Mouse (Mus musculus): ENCODE data around the gene Ccdc149. TPM values are rescaled to one million over a fixed set of nuclear protein-coding genes. Genes with fewer than 3 reads are reported as not detected.
A peak's percentile ranks its signal among the peaks of the same experiment; 100 is the strongest.

The Ccdc149 gene
- polyA plus RNA-seq, 1 experiment from 2014 or later: 13.5 TPM

GRCm38 (mm10) chr5:52459308-52459707 is 12.0 kb downstream of the Ccdc149 start:
- whole genome bisulfite sequencing: 92% methylated on average over 4 of the region's 4 CpGs
- no peaks in the 10 kb centered on the region for H3K27me3 ChIP-seq (replicated peaks; ENCODE audit: control insufficient read depth, insufficient read depth, low read length)
- no peaks in the 10 kb centered on the region for H3K9me3 ChIP-seq (ENCODE audit: control insufficient read depth, low read length)
- H3K36me3 ChIP-seq (ENCODE audit: control insufficient read depth, insufficient read depth): no peaks in the 10 kb centered on the region
- ATAC-seq: no peak
- H3K4me3 ChIP-seq (replicated peaks; ENCODE audit: low read length): no peak overlapping the region
- no peak overlapping the region for H3K9ac ChIP-seq (replicated peaks; ENCODE audit: low read depth, low read length)
- peaks cover 8% of the 10 kb centered on the region; the same call in 1 of the 2 replicates for H3K4me1 ChIP-seq (replicated peaks; ENCODE audit: control insufficient read depth, insufficient read depth, low read length)
- no peak overlapping the region for H3K4me2 ChIP-seq (ENCODE audit: low read length)
- H3K27ac ChIP-seq (ENCODE audit: low read length): no peak overlapping the region

- no peak overlapping the region for H3K9ac ChIP-seq (replicated peaks; ENCODE audit: low read depth, low read length)
- H3K4me3 ChIP-seq (replicated peaks; ENCODE audit: low read length): no peak overlapping the region
- no peak overlapping the region for H3K27ac ChIP-seq (ENCODE audit: low read length)
- no peak overlapping the region for H3K4me2 ChIP-seq (ENCODE audit: low read length)
- H3K4me1 ChIP-seq (replicated peaks; ENCODE audit: control insufficient read depth, insufficient read depth, low read length): peaks cover 8% of the 10 kb centered on the region; the same call in 1 of the 2 replicates
- WGBS: 46% methylated on average over 6 of the region's 6 CpGs
- H3K36me3 ChIP-seq (ENCODE audit: control insufficient read depth, insufficient read depth): no peaks in the 10 kb centered on the region
- H3K9me3 ChIP-seq (ENCODE audit: control insufficient read depth, low read length): no peaks in the 10 kb centered on the region
- H3K27me3 ChIP-seq (replicated peaks; ENCODE audit: control insufficient read depth, insufficient read depth, low read length): no peaks in the 10 kb centered on the region
- ATAC-seq: peak; percentile 63
Observed at GRCm38 (mm10) chr5:52457154-52457553, 14.2 kb downstream of the Ccdc149 start.

- Histone ChIP-seq H3K9ac (replicated peaks; ENCODE audit: low read depth, low read length) (no peak overlapping the region), H3K27ac (ENCODE audit: low read length) (no peak overlapping the region), H3K4me3 (replicated peaks; ENCODE audit: low read length) (no peak overlapping the region), H3K4me1 (replicated peaks; ENCODE audit: control insufficient read depth, insufficient read depth, low read length) (no peaks in the 10 kb centered on the region), H3K9me3 (ENCODE audit: control insufficient read depth, low read length) (no peaks in the 10 kb centered on the region), H3K27me3 (replicated peaks; ENCODE audit: control insufficient read depth, insufficient read depth, low read length) (no peaks in the 10 kb centered on the region), H3K36me3 (ENCODE audit: control insufficient read depth, insufficient read depth) (no peaks in the 10 kb centered on the region), H3K4me2 (ENCODE audit: low read length) (no peak overlapping the region)
- WGBS: 82% methylated on average over 9 of the region's 9 CpGs
- ATAC-seq: no peak
Observed at GRCm38 (mm10) chr5:52450821-52451220, 20.5 kb downstream of the Ccdc149 start.

- no peaks in the 10 kb centered on the region for H3K9me3 ChIP-seq (ENCODE audit: control insufficient read depth, low read length)
- no peak overlapping the region for H3K9ac ChIP-seq (replicated peaks; ENCODE audit: low read depth, low read length)
- 77% methylated on average over 8 of the region's 8 CpGs for WGBS
- no peaks in the 10 kb centered on the region for H3K4me1 ChIP-seq (replicated peaks; ENCODE audit: control insufficient read depth, insufficient read depth, low read length)
- H3K4me3 ChIP-seq (replicated peaks; ENCODE audit: low read length): no peak overlapping the region
- no peaks in the 10 kb centered on the region for H3K27me3 ChIP-seq (replicated peaks; ENCODE audit: control insufficient read depth, insufficient read depth, low read length)
- no peak overlapping the region for H3K4me2 ChIP-seq (ENCODE audit: low read length)
- H3K27ac ChIP-seq (ENCODE audit: low read length): no peak overlapping the region
- no peaks in the 10 kb centered on the region for H3K36me3 ChIP-seq (ENCODE audit: control insufficient read depth, insufficient read depth)
- ATAC-seq: no peak
Observed at GRCm38 (mm10) chr5:52449187-52449586, 22.1 kb downstream of the Ccdc149 start.

- Histone ChIP-seq H3K4me3 (replicated peaks; ENCODE audit: low read length) (no peak overlapping the region), H3K9ac (replicated peaks; ENCODE audit: low read depth, low read length) (no peak overlapping the region), H3K27ac (ENCODE audit: low read length) (no peak overlapping the region), H3K27me3 (replicated peaks; ENCODE audit: control insufficient read depth, insufficient read depth, low read length) (no peaks in the 10 kb centered on the region), H3K4me1 (replicated peaks; ENCODE audit: control insufficient read depth, insufficient read depth, low read length) (no peaks in the 10 kb centered on the region), H3K36me3 (ENCODE audit: control insufficient read depth, insufficient read depth) (0 out of 2 replicates have a peak, but pooled peaks cover 2% of the 10 kb centered on the region), H3K9me3 (ENCODE audit: control insufficient read depth, low read length) (peaks cover 2% of the 10 kb centered on the region; the same call in 1 of the 2 replicates), H3K4me2 (ENCODE audit: low read length) (peak overlapping the region; percentile 28)
- 29% methylated on average over 11 of the region's 11 CpGs for WGBS
- no peak for ATAC-seq
Observed at GRCm38 (mm10) chr5:52440278-52440677, 31.0 kb downstream of the Ccdc149 start.

- Histone ChIP-seq H3K4me1 (replicated peaks; ENCODE audit: control insufficient read depth, insufficient read depth, low read length) (no peaks in the 10 kb centered on the region), H3K9ac (replicated peaks; ENCODE audit: low read depth, low read length) (no peak overlapping the region), H3K27ac (ENCODE audit: low read length) (no peak overlapping the region), H3K36me3 (ENCODE audit: control insufficient read depth, insufficient read depth) (0 out of 2 replicates have a peak, but pooled peaks cover 2% of the 10 kb centered on the region), H3K4me3 (replicated peaks; ENCODE audit: low read length) (no peak overlapping the region), H3K4me2 (ENCODE audit: low read length) (no peak overlapping the region), H3K9me3 (ENCODE audit: control insufficient read depth, low read length) (peaks cover 2% of the 10 kb centered on the region; the same call in 1 of the 2 replicates), H3K27me3 (replicated peaks; ENCODE audit: control insufficient read depth, insufficient read depth, low read length) (no peaks in the 10 kb centered on the region)
- WGBS: 79% methylated on average over 7 of the region's 7 CpGs
- ATAC-seq: no peak
Observed at GRCm38 (mm10) chr5:52438946-52439345, 32.4 kb downstream of the Ccdc149 start.

GRCm38 (mm10) chr5:52435533-52435932 is 35.8 kb downstream of the Ccdc149 start:
- no peak for ATAC-seq
- WGBS: 93% methylated on average over 6 of the region's 6 CpGs
- H3K27ac ChIP-seq (ENCODE audit: low read length): no peak overlapping the region

GRCm38 (mm10) chr5:52431276-52431844 is 40.0 kb downstream of the Ccdc149 start:
- Histone ChIP-seq H3K36me3 (ENCODE audit: control insufficient read depth, insufficient read depth) (no peaks in the 10 kb centered on the region), H3K4me1 (replicated peaks; ENCODE audit: control insufficient read depth, insufficient read depth, low read length) (no peaks in the 10 kb centered on the region), H3K4me3 (replicated peaks; ENCODE audit: low read length) (no peak overlapping the region), H3K27ac (ENCODE audit: low read length) (no peak overlapping the region), H3K9ac (replicated peaks; ENCODE audit: low read depth, low read length) (no peak overlapping the region), H3K4me2 (ENCODE audit: low read length) (no peak overlapping the region), H3K9me3 (ENCODE audit: control insufficient read depth, low read length) (no peaks in the 10 kb centered on the region), H3K27me3 (replicated peaks; ENCODE audit: control insufficient read depth, insufficient read depth, low read length) (no peaks in the 10 kb centered on the region)
- ATAC-seq: no peak
- WGBS: 51% methylated on average over 8 of the region's 8 CpGs

More at GRCm38 (mm10) chr5:52435533-52435932, 35.8 kb downstream of the Ccdc149 start:
- Histone ChIP-seq H3K4me1 (replicated peaks; ENCODE audit: control insufficient read depth, insufficient read depth, low read length) (no peaks in the 10 kb centered on the region), H3K36me3 (ENCODE audit: control insufficient read depth, insufficient read depth) (no peaks in the 10 kb centered on the region), H3K9me3 (ENCODE audit: control insufficient read depth, low read length) (no peaks in the 10 kb centered on the region), H3K4me3 (replicated peaks; ENCODE audit: low read length) (no peak overlapping the region), H3K27me3 (replicated peaks; ENCODE audit: control insufficient read depth, insufficient read depth, low read length) (no peaks in the 10 kb centered on the region), H3K4me2 (ENCODE audit: low read length) (no peak overlapping the region), H3K9ac (replicated peaks; ENCODE audit: low read depth, low read length) (no peak overlapping the region)

GRCm38 (mm10) chr5:52429731-52430480 is 41.4 kb downstream of the Ccdc149 start:
- H3K9me3 ChIP-seq (ENCODE audit: control insufficient read depth, low read length): no peaks in the 10 kb centered on the region
- H3K27ac ChIP-seq (ENCODE audit: low read length): no peak overlapping the region
- no peaks in the 10 kb centered on the region for H3K36me3 ChIP-seq (ENCODE audit: control insufficient read depth, insufficient read depth)
- no peak for ATAC-seq
- no peak overlapping the region for H3K4me3 ChIP-seq (replicated peaks; ENCODE audit: low read length)
- WGBS: 58% methylated on average over 14 of the region's 14 CpGs
- no peak overlapping the region for H3K9ac ChIP-seq (replicated peaks; ENCODE audit: low read depth, low read length)
- no peaks in the 10 kb centered on the region for H3K4me1 ChIP-seq (replicated peaks; ENCODE audit: control insufficient read depth, insufficient read depth, low read length)
- H3K4me2 ChIP-seq (ENCODE audit: low read length): no peak overlapping the region
- no peaks in the 10 kb centered on the region for H3K27me3 ChIP-seq (replicated peaks; ENCODE audit: control insufficient read depth, insufficient read depth, low read length)
